Mouse (Mus musculus): ENCODE measurements around the gene Mctp2.

DNA sequence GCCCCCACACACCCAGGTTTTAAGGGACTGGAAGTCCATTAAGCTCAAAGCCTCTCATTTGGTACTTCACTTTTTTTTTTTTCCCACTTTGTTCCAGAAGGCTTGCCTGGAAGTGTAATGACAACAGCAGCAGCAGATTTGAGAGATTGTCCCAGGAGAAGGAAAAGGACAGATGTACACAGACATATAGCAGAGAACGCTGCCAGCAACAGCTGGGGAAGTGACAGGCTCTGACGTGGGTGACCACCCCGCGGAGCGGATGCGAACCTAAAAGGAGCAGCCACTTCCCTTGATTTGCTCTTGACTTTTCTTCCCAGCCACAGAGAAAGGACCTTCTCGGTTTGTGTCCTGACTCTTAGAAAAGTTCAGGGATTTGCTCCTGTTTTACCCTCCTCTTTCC lies 185.4 kb downstream of the Mctp2 start:
- TF ChIP-seq CTCF (IDR thresholded peaks at IDR 0.05; ENCODE audit: low read depth) = no peak
- TF ChIP-seq EP300 (optimal IDR thresholded peaks at IDR 0.05) = no peak
